Mouse (Mus musculus) olfactory bulb, adult 2 months (tissue): ENCODE measurements around the gene Thrsp. TPM values are rescaled to one million over a fixed set of nuclear protein-coding genes. Genes with fewer than 3 reads are reported as not detected.

ENCODE experiments used
- H3K27ac ChIP-seq: fragments of 200-500 bp; 2 replicates; pipeline ENCODE4 v1.5.1; 2012; ENCODE audit warnings: low read depth, low read length; ENCODE audit not compliant: insufficient read depth
- H3K4me1 ChIP-seq: fragments of 200-500 bp; 2 replicates; pipeline ENCODE4 v1.6.1; 2012; ENCODE audit warnings: low read length; ENCODE audit not compliant: control insufficient read depth, insufficient read depth
- H3K4me3 ChIP-seq: fragments of 200-500 bp; 2 replicates; pipeline ENCODE4 v1.5.1; 2012; ENCODE audit warnings: mild to moderate bottlenecking, low read depth, low read length, moderate library complexity; ENCODE audit not compliant: insufficient read depth
- CTCF ChIP-seq: fragments of 200-500 bp; IDR thresholded peaks from 2 replicates; pipeline ENCODE4 v1.5.1; 2012; ENCODE audit warnings: low read depth, mild to moderate bottlenecking, low read length, moderate library complexity; ENCODE audit not compliant: insufficient read depth
- POLR2A ChIP-seq: fragments of 200-500 bp; IDR thresholded peaks from 2 replicates; pipeline ENCODE4 v1.6.1; 2012; ENCODE audit warnings: mild to moderate bottlenecking, low read depth, low read length, moderate library complexity; ENCODE audit not compliant: insufficient read depth
- WGBS: fragments of 180-500 bp; shearing (Covaris S2); methylation state at CpG from one replicate; pipeline ENCODE4 v1.1.7; 2018; 5-methylcytosine and 5-hydroxymethylcytosine counted together
- polyA plus RNA-seq: library from polyadenylated mRNA; stranded (reverse); fragments of >200 nt; gene quantifications from 2 replicates; pipeline ENCODE4 v1.2.4, GENCODE M21; 2012; ENCODE audit warnings: low replicate concordance; ENCODE audit not compliant: missing spikeins, insufficient read depth, insufficient read length

Gene Thrsp
- polyA plus RNA-seq, 1 experiment, result not detected

- WGBS, result 95% methylated on average over 9 of the region's 9 CpGs
- H3K27ac ChIP-seq, result no peak overlapping the region
- H3K4me3 ChIP-seq, result no peak overlapping the region
- TF ChIP-seq CTCF, result no peak
- TF ChIP-seq POLR2A, result no peak
- no peaks in the 10 kb centered on the region; the same call in 1 of the 2 replicates for H3K4me1 ChIP-seq
These were observed 42.4 kb downstream of the Thrsp start for GRCm38 (mm10) chr7:97375101-97375500.

GRCm38 (mm10) chr7:97365887-97366286, 51.6 kb downstream of the Thrsp start:
- TF ChIP-seq POLR2A (no peak), CTCF (no peak)
- H3K4me1 ChIP-seq, result no peaks in the 10 kb centered on the region; the same call in 1 of the 2 replicates
- 79% methylated on average over 1 of the region's 1 CpGs for WGBS
- H3K4me3 ChIP-seq, result no peak overlapping the region
- H3K27ac ChIP-seq, result no peak overlapping the region

Other genes starting within 250 kb of the Thrsp start
- gene Usp35, start 85.7 kb downstream of the Thrsp start, polyA plus RNA-seq, result not detected in 2 replicates
- gene Kctd21, start 85.4 kb downstream of the Thrsp start, polyA plus RNA-seq, result not detected in 2 replicates
- gene Alg8, start 46.1 kb downstream of the Thrsp start, polyA plus RNA-seq, result not detected in 2 replicates
- not detected in 2 replicates for gene Ndufc2, start 17.7 kb downstream of the Thrsp start, polyA plus RNA-seq
- gene Kctd14, start 33.6 kb upstream of the Thrsp start, polyA plus RNA-seq, result not detected in 2 replicates
- gene Ints4, start 63.2 kb upstream of the Thrsp start, polyA plus RNA-seq, result not detected in 2 replicates
- gene Aamdc, start 161.8 kb upstream of the Thrsp start, polyA plus RNA-seq, result not detected in 2 replicates
- 69.4 and 122 TPM in 2 replicates for gene Rsf1, start 162.2 kb upstream of the Thrsp start, polyA plus RNA-seq